Mouse (Mus musculus) limb, embryonic 14.5 days (tissue): Measurements from ENCODE around the gene Max. TPM values are rescaled to one million over a fixed set of nuclear protein-coding genes. Genes with fewer than 3 reads are reported as not detected.
A peak's percentile ranks its signal among the peaks of the same experiment; 100 is the strongest.

Source experiments
- ATAC-seq: fragments of 200-750 bp; cut with Nextera tagmentation; 2 replicates; pipeline ENCODE4 v1.8.0; 2017; ENCODE audit warnings: low read depth, moderate number of reproducible peaks, moderate TSS enrichment; ENCODE audit not compliant: low FRiP score
- DNase-seq: peaks from one replicate; pipeline ENCODE4 v3.0.0-alpha.2; 2015; ENCODE audit warnings: low spot score
- H3K27ac ChIP-seq: fragments of 300-500 bp; sonication (generic); replicated peaks from 2 replicates; pipeline ENCODE4 v1.5.1; 2014; ENCODE audit warnings: low read depth, mild to moderate bottlenecking, low read length, moderate library complexity, mixed read lengths
- H3K27me3 ChIP-seq: fragments of 300-500 bp; sonication (generic); 2 replicates; pipeline ENCODE4 v1.6.1; 2014; ENCODE audit warnings: low read length, mixed read lengths; ENCODE audit not compliant: control insufficient read depth, insufficient read depth
- H3K36me3 ChIP-seq: fragments of 300-500 bp; sonication (generic); 2 replicates; pipeline ENCODE4 v1.6.1; 2014; ENCODE audit warnings: mild to moderate bottlenecking, low read length, moderate library complexity, mixed read lengths; ENCODE audit not compliant: control insufficient read depth, insufficient read depth
- H3K4me1 ChIP-seq: fragments of 300-500 bp; sonication (generic); 2 replicates; pipeline ENCODE4 v1.6.1; 2014; ENCODE audit warnings: antibody characterized with exemption, low read length, mixed read lengths; ENCODE audit not compliant: control insufficient read depth, insufficient read depth
- H3K4me2 ChIP-seq: fragments of 300-500 bp; sonication (generic); replicated peaks from 2 replicates; pipeline ENCODE4 v1.6.1; 2014; ENCODE audit warnings: low read depth, mild to moderate bottlenecking, low read length, moderate library complexity; ENCODE audit not compliant: severe bottlenecking
- H3K4me3 ChIP-seq: fragments of 300-500 bp; sonication (generic); replicated peaks from 2 replicates; pipeline ENCODE4 v1.5.1; 2014; ENCODE audit warnings: low read length
- H3K9ac ChIP-seq: fragments of 300-500 bp; sonication (generic); 2 replicates; pipeline ENCODE4 v1.6.1; 2014; ENCODE audit warnings: mild to moderate bottlenecking, low read depth, low read length, moderate library complexity; ENCODE audit not compliant: severe bottlenecking
- H3K9me3 ChIP-seq: fragments of 300-500 bp; sonication (generic); 2 replicates; pipeline ENCODE4 v1.6.1; 2016; ENCODE audit warnings: low read length; ENCODE audit not compliant: control insufficient read depth
- POLR2A ChIP-seq: fragments of 200-500 bp; IDR thresholded peaks from 2 replicates; pipeline ENCODE4 v1.8.0; 2012; ENCODE audit warnings: inconsistent platforms, mild to moderate bottlenecking, moderate library complexity, borderline replicate concordance; ENCODE audit not compliant: insufficient read depth, insufficient read length; ENCODE audit errors: extremely low read depth
- WGBS: fragments of 180-500 bp; shearing (Covaris S2); extraction: QIAGEN DNeasy Blood & Tissue Kit; methylation state at CpG from one replicate; pipeline ENCODE4 v1.1.7; 2014; 5-methylcytosine and 5-hydroxymethylcytosine counted together
- polyA plus RNA-seq, 2 experiments: library from polyadenylated mRNA; depleted of rRNA in 1 of 2; stranded (reverse) in 1 of 2; unstranded in 1 of 2; fragments of >200 nt; fragmentation: Nextera tagmentation in 1 of 2; extraction: Ambion mirVana in 1 of 2; gene quantifications; 2 replicates each; pipeline versions ENCODE4 v1.2.1 to v1.2.3; 2012 to 2014

Gene Max
- polyA plus RNA-seq, 2 experiments: 36.2 to 54.8 TPM

DNA sequence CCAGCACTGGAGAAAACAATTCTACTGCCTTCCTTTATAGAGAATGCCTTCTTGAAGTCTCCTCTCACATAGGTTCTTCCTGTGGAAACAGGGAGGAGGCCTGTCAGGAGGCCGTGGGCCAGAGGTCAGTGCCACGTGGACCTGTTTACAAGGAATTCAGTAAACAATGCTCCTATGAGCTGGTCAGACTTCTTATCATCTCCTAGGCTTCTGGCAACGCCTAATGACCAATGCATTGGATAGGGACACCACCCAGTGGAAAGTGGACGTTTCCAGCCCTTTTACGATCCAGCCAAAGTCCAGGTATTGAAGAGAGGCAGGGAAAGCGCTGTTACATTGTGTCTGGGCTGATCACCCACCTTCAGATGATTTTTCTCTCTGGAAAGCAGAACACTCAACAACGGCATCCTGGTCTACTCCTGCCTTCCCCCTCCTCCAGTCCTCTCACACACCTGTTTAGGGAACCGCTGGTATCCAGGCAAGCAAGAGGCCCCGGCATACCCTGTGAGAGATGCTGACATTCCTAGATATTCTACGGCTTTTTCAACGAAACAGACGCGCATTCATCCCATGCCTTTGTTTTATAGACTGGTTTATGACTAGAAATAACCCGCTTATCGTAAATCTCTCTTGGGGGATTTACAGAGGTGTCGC, 20.9 kb upstream of the Max start:
- Histone ChIP-seq H3K36me3 (no peaks in the 10 kb centered on the region), H3K4me2 (no peak overlapping the region), H3K4me3 (no peak overlapping the region), H3K9me3 (no peaks in the 10 kb centered on the region), H3K4me1 (peaks cover 20% of the 10 kb centered on the region), H3K27ac (no peak overlapping the region), H3K27me3 (no peaks in the 10 kb centered on the region), H3K9ac (no peak overlapping the region)
- ATAC-seq (0 out of 2 replicates have a peak, but pooled peaks have one; percentile 27), DNase-seq (peak; percentile 20)
- TF ChIP-seq POLR2A: no peak
- 29% methylated on average over 16 of the region's 16 CpGs for WGBS

DNA sequence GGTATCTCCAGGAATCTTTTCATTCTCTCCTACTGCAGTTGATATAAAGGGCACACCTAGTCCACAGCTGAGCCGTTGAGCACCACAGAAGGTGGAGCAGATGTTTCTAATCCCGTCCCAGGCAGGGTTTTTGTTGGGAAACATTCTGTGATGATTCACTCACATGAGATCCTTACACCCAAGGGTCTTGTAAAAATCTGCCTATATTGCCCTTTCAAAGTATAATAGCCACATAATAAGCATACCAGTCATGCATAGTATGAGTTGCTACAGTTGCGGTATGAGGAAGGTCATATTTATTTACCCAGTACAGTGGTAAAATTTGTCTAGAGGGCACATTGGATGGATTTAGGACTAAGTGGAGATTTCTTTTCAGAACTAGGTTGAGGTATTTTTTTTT, 17.5 kb upstream of the Max start:
- H3K9ac ChIP-seq: no peak overlapping the region
- no peak overlapping the region for H3K4me3 ChIP-seq
- no peaks in the 10 kb centered on the region for H3K27me3 ChIP-seq
- 0 out of 2 replicates have a peak, but pooled peaks cover 4% of the 10 kb centered on the region for H3K9me3 ChIP-seq
- no peak for TF ChIP-seq POLR2A
- no peaks in the 10 kb centered on the region for H3K36me3 ChIP-seq
- no peak overlapping the region for H3K27ac ChIP-seq
- peaks cover 20% of the 10 kb centered on the region for H3K4me1 ChIP-seq
- DNase-seq (no peak), ATAC-seq (no peak)
- no peak overlapping the region for H3K4me2 ChIP-seq
- WGBS: 40% methylated on average over 3 of the region's 3 CpGs

DNA sequence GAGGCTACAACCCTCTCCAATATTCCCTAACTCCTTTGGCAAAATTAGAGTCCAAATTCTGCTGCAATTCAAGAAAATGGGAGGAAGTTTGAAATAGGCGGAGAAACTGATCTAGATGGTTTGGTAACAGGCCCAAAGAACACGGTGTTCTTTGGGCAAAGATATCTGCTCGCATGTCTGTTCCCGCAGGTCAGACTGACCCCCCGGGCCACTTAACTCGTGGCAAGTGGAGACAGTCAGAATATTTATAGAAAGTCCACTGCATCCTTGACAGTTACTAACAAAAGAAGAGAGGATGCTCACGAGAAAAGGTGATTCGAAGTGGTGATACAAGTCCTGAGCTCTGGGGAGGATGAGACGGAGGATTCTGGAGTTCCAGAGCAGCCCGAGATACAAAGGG, 10.7 kb upstream of the Max start:
- 85% methylated on average over 10 of the region's 10 CpGs for WGBS
- no peak for TF ChIP-seq POLR2A
- no peak for ATAC-seq
- no peak overlapping the region for H3K27ac ChIP-seq
- H3K9ac ChIP-seq: no peak overlapping the region
- no peak overlapping the region for H3K4me2 ChIP-seq
- H3K4me1 ChIP-seq: no peaks in the 10 kb centered on the region
- DNase-seq: no peak
- H3K36me3 ChIP-seq: no peaks in the 10 kb centered on the region
- 0 out of 2 replicates have a peak, but pooled peaks cover 4% of the 10 kb centered on the region for H3K9me3 ChIP-seq
- H3K4me3 ChIP-seq: no peak overlapping the region
- no peaks in the 10 kb centered on the region for H3K27me3 ChIP-seq

DNA sequence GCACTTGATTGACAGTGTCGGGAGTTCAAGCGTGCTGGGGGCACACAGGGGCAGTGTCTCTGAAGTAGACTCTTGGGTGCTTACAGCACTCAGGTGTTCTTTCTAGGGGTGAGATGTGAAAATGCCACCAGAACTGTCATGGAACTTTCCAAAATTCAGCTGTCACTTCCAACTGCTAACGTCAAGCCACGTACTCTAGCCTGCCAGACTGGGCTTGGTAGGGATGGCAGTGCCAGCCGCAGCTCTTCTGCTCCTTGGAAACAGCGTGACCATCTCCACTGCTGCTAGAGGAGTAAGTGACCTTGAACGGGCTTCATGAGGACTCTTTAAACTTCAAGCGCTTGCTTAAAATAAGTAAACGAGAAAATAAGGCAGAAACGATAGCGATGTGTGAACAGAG, 10.2 kb upstream of the Max start:
- H3K27me3 ChIP-seq: no peaks in the 10 kb centered on the region
- WGBS: 89% methylated on average over 11 of the region's 11 CpGs
- no peak overlapping the region for H3K27ac ChIP-seq
- no peaks in the 10 kb centered on the region for H3K4me1 ChIP-seq
- no peak for DNase-seq
- TF ChIP-seq POLR2A: no peak
- H3K36me3 ChIP-seq: no peaks in the 10 kb centered on the region
- no peak overlapping the region for H3K4me3 ChIP-seq
- 0 out of 2 replicates have a peak, but pooled peaks cover 4% of the 10 kb centered on the region for H3K9me3 ChIP-seq
- no peak overlapping the region for H3K9ac ChIP-seq
- no peak for ATAC-seq
- no peak overlapping the region for H3K4me2 ChIP-seq

DNA sequence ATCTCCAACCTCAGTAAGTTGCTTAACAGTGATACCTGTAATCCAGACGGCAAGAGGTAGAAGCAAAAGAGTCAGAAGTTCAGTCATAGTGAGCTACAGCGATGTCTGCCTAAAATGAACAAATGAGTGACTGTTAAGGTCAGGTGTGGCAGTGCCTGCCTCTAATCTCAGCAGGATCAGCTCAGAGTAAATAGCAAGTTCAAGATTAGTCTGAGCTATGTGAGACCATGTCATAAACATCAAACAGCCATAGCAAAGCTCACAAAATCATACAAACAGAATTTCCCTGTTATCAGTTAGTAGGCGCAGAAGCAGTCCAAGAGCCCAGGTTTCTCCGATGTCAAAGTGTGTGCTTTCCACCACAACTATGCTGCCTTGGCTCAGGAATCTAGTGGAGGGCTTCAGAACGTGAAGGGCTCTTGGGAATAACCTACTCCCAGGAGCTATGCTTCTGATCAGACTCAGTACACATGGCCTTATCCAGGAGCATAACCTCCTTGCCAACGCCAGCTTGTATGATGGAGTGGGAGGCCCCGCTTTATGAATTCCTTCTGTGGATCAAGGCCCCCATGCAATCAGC, 9.7 kb upstream of the Max start:
- H3K4me2 ChIP-seq: no peak overlapping the region
- H3K9me3 ChIP-seq: 0 out of 2 replicates have a peak, but pooled peaks cover 4% of the 10 kb centered on the region
- no peak for TF ChIP-seq POLR2A
- H3K4me3 ChIP-seq: no peak overlapping the region
- no peaks in the 10 kb centered on the region for H3K27me3 ChIP-seq
- ATAC-seq (no peak), DNase-seq (no peak)
- no peak overlapping the region for H3K27ac ChIP-seq
- H3K4me1 ChIP-seq: no peaks in the 10 kb centered on the region
- H3K9ac ChIP-seq: no peak overlapping the region
- no peaks in the 10 kb centered on the region for H3K36me3 ChIP-seq
- WGBS: 80% methylated on average over 7 of the region's 7 CpGs
